Mouse (Mus musculus) layer of hippocampus, postnatal 36 days (tissue): ENCODE results near the gene Tmem8. TPM values are rescaled to one million over a fixed set of nuclear protein-coding genes. Genes with fewer than 3 reads are reported as not detected.
"Not testable (repeated sequence)": the region's sequence is repeated elsewhere in the genome, so short reads cannot be mapped to it uniquely, and the experiment has no call there.

Experiments used
- DNase-seq, 2 experiments: peaks; one replicate each; pipeline ENCODE4 v3.0.0; 2022
- total RNA-seq, 2 experiments: library from RNA; stranded (reverse); gene quantifications; 2 replicates each; pipeline ENCODE4 v1.2.3; 2021

Gene Tmem8
- total RNA-seq: 10 to 100 TPM; 10.8 to 11.9 TPM

DNA sequence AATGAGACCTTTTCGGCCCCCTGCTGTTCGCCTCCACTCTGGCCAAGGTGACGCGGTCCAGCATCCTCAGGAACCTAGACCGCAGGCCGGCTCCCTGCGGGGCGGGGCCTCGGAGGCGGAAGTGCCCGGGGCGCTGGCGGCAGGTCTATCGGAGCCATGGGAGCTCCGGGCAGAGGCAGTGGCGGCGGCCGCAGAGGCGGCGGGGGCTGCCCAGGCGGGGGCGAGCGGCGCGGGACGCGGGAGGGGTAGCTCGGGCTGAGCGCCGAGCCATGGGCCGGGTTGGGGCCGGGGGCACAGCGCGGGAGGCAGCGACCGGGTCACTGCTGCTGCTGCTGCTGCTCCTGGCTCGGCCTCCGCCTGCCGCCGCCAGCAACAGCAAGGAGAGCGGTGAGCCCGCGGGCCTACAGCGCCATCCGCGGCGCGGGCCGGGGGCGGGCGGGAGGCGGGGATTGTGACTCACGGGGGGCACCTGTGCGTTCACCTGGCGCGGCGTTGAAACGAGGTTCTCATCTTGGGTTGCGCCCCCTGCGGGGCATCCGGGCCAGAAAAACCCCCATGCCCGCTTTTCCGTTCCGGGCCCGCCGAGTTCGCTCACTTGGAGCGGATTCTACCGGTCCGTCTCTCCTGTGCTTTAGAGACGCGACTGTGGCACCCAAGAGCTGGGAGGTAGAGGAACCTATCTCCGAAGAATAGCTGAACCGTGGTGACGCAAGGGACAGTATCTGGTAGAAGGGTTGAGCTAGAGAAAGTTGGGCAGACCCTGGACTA, at the start of gene Tmem8:
Gene Tmem8 (plus strand): TSS at position 119 of the 768 bp plus-strand sequence.
- peak; percentile 61 to 67 for DNase-seq

DNA sequence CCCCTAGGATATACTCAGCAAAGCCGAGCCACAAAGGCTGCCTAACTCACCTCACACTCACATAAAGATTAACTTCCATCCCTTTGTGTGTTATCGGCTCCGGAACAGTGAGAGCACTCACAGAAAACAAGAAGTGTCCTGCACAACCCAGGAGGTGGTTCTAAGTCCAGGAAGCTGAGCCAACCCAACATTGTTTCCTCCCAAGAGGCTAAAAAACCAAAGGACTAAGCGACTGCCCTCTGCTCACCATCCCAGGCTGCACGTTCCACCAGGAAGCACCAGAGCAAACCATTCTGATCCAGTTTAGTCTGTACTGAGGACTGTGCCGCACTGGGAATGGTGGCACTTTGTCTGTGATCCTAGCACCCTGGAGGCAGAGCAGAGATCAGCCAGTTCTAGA, 48.2 kb upstream of the Tmem8 start:
- no peak for DNase-seq

DNA sequence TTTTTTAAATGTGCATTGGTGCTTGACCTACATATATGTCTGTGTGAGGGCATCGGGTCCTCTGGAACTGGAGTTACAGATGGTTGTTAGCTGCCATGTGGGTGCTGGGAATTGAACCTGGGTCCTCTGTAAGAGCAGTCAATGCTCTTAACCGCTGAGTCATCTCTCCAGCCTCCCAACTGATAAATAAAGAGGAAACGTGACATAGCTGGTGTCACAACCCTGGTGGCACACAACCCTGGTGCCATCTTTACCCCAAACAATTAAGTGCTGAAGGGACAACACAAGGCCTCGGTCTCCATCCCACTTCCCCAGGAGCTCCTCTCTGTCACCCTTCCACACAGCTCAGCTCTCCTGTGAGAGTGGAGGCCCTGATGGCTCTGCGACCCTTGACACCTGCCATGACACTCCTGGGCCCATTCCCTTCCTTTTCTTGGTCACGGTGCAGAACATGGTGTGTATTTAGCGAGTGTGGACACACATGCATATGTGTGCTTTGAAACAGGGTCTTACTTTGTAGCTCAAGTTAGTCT, 46.5 kb upstream of the Tmem8 start:
- DNase-seq: no peak

DNA sequence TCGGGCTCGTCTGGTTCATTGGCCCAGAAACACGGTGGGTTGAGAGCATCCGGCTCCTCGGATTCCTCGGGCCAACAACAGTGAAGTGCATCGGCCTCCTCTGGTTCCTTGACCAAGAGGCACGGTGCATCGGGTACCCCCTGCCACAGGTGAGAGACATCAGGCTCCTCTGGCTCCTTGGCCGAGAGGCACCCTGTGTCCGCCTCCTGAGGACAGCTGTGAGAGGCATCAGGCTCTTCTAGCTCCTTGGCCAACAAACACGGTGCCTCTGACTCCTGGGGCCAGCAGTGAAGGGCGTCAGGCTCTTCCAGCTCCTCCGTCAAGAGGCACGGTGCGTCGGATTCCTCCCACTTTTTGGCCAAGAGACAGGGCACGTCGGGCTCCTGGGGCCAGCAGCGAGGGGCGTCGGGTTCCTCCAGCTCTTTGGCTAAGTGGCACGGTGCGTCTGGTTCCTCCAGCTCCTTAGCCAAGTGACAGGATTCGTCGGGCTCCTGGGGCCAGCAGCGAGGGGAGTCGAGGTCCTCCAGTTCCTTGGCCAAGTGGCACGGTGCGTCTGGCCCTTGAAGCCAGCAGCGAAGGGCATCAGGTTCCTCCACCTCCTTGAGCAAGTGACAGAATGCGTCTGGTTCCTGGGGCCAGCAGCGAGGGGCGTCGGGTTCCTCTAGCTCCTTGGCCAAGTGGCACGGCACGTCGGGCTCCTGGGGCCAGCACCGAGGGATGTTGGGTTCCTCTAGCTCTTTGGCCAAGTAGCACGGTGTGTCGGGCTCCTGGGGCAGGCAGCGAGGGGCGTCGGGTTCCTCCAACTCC, 44.9 kb upstream of the Tmem8 start:
- DNase-seq: no peak

DNA sequence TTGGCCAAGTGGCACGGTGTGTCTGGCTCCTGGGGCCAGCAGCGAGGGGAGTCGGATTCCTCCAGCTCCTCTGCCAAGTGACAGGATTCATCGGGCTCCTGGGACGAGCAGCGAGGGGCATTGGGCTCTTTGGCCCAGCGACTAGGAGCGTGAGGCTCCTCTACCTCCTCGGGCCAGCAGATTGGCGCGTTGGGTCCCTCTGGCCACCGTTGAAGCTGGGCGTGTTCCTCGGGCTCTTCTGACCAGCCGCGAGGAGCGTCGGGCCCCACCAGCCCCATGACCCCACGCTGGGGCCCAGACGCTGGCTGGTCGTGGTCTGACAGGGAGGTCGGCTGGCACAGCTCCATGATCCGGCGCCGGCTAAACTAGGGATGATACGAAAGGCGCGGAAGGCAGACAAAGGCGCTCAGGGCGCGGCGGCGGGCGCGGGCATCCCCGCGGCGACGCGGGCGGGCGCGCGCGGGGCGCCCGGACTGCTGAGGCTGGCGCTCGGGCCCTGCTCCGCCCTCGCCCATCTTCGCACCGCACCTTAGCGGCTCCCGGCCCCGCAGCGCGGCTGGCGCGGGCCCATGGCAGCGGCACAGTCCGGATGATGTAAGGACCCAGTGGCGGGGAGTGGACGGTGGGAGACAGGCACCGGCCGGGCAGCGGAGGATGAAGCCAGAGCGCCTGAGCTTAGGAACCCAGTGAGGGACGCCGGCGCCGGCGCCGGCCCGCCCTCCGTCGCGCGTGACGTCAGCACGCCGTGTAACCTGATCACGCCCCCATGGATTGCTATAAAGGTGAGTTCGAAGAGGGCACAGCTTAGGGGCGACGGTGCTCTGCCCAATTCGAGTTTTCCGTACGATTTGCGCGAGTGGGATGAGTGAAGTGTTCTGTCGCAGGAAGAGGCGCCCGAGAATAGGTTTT, 44.0 kb upstream of the Tmem8 start, which contains the start of gene Rab11fip3:
Gene Rab11fip3 (minus strand): TSS at position 725 of the 909 bp plus-strand sequence.
- DNase-seq: peak; percentile 83 to 85

DNA sequence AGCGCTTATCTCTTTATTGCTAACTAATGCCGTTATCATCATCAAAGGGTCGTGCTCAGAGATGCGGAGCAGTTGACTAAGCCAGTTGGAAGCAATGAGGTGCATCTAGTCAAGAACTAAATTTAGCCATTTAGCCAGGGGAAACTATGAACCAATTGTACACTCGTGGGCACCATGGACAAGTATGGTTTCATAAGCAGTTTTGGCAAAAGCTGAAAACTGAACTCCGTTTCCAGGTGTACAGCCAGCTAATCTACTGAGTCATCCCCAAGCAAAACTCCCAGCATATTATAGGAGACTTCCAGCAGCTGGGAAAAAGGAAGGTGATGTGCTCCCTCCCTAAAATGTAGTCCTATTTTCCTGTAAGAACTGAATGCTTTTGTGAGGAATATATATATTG, 43.0 kb upstream of the Tmem8 start:
- DNase-seq: no peak

DNA sequence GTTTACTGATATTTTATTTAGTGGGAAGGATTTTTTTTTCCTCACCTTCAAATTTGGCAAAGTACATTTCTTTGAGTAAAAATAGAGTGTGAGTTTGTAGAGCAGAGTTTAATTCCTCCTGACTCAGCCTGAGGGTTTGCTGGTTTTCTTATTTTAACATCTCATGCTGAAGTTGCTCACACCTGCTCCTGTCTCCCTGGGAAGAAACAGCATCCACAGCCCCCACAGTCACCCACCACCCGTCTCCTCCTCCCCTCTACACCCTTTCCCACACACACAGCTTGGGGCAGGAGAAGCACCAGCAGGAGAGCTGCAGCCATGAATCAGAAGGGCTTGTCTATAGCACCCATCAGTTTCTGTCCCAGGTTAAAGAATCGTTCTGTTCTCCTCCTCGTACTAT, 37.9 kb upstream of the Tmem8 start:
- no peak for DNase-seq

DNA sequence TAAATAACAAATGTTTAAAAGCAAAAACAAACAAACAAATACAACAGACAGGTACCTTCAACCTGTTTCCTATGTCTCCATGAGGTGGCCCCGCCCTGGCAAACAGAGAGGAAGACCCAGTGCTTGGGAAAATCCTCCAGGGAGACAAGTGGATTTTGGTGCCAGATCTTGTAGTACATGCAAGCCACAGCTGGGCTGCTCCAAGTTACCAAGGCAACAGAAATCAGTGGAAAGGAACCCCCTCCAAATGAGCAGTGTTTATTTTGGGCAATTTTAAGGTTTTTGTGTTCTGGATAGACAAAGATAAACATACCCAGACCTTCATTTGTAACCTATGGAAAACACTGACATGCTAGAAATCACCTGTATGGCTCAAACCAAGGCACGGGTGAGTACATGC, 34.2 kb upstream of the Tmem8 start:
- no peak for DNase-seq

DNA sequence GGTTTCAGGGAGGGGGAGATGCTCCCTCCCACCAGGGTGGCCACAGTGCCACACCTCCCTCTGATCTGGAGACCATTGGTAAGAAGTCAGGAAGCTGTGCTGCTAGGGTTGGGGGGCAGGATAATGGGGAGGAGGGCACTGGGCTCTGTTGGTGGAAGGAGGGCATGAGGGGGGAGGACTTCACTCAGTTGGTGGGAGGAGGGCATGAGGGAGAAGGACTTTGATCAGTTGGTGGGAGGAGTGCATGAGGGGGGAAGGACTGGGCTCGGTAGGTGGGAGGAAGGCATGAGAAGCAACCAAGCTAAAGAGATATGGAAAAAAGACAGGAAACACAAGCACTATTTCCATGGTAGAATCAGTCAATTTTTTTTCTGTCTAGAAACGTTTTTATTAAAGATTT, 32.2 kb upstream of the Tmem8 start:
- no peak for DNase-seq

DNA sequence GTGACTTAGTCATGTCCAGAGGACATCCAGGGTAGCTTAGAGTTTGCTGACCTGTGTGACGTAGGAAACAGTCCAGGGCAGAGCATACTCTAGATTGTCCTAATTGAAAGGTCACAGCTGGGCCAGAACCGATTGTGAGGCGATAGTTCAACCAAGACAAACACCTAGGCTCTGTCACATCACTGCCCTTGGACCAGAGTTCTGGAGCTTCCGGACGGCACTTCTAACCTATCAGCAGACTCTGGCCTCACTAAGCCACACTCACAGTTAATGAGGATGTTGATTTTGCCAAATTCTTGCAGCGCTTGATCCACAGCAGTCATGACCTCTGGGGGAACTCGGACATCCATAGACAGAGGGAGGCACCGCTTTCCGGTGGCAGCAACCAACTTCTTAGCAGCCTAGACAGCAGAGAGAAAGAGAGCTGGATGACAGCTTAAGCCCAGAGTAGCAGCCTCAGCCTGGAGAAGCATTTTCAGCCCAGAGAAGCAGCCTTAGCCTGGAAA, 26.0 kb upstream of the Tmem8 start:
- no peak for DNase-seq

DNA sequence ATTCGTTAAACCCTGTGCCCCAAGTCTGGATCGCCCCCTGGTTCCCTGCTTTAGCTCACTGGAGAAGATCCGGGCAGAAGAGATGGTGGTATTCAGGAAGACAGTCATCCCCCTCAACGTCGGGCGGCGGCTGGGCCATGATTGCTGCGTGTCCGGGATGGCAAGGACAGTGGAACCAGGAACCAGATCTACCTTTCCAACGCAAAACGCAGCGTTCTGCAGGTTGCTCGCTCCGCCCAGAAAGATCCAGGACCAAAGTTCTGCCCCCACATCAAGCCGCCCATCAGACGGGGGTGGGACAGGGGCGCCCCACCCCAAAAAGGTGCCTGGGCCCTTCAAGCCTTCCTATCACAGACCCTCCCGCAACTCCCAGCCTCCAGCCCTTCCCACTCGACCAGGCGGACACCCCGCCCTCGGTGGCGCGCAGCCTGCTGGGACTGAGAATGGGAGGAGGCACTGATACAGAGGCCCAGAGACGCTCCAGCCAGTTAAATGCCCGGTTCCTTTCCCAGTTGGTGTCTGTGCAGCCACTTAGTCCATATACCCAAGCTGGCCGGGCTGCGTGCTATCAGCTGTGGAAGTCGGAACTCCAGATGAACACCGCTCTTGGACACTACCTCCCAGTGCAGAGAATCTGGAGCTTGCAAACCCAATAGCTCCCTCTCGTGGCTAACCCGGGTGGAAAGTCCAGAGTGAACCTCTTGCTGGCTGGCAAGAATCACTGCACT, 23.0 kb upstream of the Tmem8 start, which contains the start of gene Decr2:
Gene Decr2 (minus strand): TSS at position 433 of the 728 bp plus-strand sequence.
- DNase-seq: peak; percentile 88 to 89

DNA sequence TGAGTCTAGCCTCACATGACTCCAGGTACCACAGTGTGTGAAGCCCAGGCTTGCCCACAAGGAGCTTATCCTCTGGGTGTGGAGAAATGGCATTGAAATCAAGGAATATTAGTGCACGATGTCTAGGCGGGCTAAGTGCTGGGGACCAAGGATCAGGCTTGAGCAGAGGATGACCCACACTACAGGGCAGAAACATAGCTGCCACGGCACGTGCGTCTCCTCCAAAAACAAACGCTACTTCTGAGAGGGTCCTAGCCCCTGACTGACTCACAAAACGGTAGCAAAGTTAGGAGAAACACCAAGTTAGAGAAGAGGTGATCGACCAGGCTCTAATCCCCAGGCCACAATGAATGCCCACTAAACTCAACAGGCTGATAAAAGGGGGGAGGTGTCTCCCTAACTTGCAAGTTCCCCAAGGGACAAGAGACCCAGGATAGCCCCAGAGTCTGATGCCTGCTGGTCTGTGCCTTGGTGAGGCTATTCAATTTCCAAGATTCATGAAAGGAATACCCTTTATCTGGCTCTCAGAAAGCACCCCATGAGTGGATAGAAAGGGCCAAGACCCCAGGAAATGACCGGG, 18.5 kb upstream of the Tmem8 start:
- DNase-seq: no peak

DNA sequence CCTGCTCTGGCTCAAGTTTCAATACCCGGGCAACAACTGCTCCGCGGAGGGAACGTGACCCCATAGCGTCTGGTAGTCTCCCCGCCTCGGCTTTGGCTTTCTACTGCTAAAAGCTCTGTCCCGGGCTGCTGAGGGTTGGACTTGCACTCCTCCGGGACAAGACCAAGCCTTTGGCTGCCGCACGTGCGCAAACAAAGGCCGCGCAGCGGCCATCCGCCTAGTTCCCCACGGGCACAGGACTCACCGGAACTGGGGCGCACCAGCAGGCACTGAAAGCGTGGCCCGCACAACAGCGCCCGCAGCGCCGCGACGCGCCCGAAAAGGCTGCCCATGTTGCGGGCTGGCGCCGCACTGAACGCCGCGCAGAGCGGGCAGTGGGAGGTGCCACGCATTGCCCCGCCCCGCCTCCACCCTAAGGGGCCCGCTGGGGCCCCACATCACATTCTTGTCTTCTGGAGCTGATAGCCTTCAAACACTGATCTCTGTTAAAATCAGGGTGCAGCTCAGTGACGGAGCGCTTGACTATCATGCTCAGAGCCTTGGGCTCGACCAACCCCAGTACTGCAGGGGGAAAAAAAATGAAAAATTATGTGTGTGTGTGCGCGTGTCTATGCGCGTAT, 17.9 kb upstream of the Tmem8 start, which contains the start of gene Nme4:
Gene Nme4 (minus strand): TSS at position 482 of the 620 bp plus-strand sequence.
- peak; percentile 65 to 68 for DNase-seq

DNA sequence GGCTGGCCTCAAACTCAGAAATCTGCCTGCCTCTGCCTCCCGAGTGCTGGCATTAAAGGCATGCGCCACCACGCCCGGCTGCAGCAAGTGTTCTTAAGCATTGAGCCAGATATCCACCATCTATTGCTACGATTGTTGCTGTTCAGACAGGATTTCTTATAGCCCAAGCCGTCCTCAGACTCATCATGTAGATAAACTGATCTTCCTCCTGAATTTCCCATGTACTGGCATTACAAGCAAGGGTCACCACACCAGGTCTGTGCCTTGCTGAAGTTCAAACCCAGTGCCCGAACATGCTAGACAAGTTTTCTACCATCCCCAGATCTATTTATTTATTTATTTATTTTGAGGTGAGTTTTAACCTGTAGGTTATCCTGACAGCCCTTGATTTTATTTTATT, 14.6 kb upstream of the Tmem8 start:
- DNase-seq: no peak

DNA sequence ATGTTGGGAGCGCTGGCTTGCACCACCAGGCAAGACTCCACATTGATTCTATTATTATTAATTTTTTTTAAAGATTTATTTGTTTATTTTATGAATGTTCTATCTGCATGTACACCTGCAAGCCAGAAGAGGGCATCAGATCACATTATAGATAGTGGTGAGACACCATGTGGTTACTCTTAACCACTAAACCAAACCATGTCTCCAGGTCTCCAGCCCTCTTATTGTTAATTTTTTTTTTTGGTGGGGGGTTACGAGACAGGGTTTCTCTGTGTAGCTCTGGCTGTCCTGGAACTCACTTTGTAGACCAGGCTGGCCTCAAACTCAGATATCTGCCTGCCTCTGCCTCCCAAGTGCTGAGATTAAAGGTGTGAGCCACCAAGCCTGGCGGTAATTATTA, 13.8 kb upstream of the Tmem8 start:
- DNase-seq: not testable (repeated sequence)

DNA sequence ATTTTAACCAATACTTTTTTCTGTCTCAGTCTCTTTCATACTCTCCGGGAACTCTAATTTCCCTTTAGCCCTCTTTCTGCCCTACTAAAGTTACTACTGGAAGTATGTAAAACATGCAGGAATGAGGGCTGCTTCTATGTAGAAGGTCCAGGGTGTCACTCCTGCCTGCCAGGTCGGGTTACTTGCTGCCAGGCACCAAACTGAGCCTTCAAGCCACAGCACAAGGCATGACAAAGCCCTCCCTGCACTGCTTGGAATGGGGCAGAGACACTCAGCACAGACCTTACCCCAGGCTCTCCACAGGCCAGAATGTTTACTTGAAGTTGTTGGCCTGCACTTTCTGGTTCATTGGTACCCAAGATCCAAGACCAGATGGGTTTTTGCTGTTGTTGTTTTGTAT, 12.9 kb upstream of the Tmem8 start:
- no peak for DNase-seq

DNA sequence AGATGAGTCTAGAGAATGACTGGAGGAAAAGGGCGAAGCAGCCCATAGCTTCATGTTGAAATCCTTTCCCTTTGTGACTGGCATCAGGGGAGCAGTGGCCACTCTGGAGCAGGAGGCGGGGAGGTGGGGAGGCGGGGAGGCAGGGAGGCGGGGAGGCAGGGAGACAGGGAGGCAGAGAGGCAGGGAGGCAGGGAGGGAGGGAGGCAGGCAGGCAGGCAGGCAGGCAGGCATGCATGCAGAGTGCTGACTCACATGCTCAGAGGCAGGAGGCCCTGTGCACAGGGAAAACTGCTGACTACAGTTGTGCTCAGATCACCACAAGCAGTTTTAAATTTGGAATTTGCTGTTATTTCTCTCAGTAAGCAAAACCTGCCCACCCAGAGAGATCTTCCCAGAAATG, 11.6 kb upstream of the Tmem8 start:
- DNase-seq: no peak

DNA sequence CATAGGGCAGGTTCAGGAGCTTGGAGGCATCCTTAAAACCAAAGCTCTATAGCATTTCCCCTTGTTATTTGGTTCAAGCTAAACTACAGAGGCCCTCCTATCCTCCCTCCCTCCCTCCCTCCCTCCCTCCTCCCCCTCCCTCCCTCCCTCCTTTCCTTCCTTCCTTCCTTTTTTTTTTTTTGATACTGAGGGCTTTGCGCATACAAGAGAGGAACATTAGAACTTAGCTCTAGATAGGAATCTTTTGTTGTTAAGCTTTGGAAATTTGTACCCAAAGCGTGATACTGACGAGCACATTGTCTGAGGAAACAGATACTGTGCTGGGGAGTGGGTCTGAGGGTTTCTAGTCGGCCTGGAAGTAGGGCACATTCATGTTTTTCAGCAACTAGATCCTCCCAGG, 7.5 kb upstream of the Tmem8 start:
- DNase-seq: no peak

DNA sequence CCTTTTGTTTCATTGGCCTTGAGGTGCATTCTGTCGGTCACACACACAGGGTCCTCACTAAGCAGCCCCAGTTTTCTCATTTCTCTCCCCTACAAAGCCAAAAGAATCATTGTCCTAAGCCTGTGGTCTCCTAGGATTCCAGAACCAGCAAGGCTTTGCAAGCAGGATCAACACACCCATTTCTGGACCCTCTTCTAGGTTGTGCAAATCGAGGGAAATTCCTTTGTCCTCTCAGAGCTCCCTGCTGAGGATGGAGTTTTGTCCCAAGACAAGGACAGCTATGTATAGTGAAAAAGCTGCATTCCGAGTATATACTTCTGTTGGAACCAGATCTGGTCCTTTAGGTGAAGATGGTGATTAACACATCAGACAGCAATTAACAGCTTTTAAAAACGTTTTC, 2.9 kb upstream of the Tmem8 start:
- DNase-seq: no peak

DNA sequence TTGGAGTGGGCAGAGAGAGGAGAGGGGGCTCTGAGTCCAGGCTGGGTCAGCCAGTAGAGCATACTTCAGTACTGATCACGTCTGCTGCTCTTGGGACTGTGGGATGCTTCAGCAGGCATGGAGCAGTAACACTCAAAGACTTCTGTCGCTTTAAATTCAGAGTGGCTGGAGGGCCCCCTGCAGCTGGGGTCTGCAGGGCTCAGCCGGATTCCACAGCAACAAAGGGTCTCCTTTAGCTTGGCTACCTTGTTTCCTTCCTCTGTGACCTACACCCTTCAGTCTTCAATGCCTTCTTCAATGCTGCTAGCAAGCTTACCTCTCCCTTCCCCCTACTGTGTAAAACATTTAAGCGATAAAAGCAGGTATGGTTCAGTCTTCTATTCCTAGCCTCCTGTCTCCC, 2.1 kb upstream of the Tmem8 start:
- DNase-seq: no peak
